Mouse (Mus musculus) liver, postnatal 0 days (tissue): ENCODE measurements at regions not wholly inside any gene's neighbourhood (a gene's known extent, or its start where the extent isn't known, plus 50 kb on each side); places are given as distances from the start of the nearest gene placed in this dataset.

Source experiments
- ATAC-seq: fragments of 200-750 bp; cut with Nextera tagmentation; 2 replicates; pipeline ENCODE4 v1.8.0; 2017; ENCODE audit warnings: mild to moderate bottlenecking, moderate library complexity
- DNase-seq: peaks from one replicate; pipeline ENCODE4 v3.0.0-alpha.2; 2016
- H3K27ac ChIP-seq: fragments of 300-500 bp; sonication (generic); 2 replicates; pipeline ENCODE4 v1.5.1; 2014; ENCODE audit warnings: antibody characterized with exemption, moderate library complexity, mild to moderate bottlenecking, low read depth
- H3K27me3 ChIP-seq: fragments of 300-500 bp; sonication (generic); 2 replicates; pipeline ENCODE4 v1.6.1; 2014; ENCODE audit warnings: low read length, control low read depth, mixed read lengths; ENCODE audit not compliant: insufficient read depth
- H3K36me3 ChIP-seq: fragments of 300-500 bp; sonication (generic); replicated peaks from 2 replicates; pipeline ENCODE4 v1.6.1; 2014; ENCODE audit warnings: mild to moderate bottlenecking, control low read depth, low read length, moderate library complexity, mixed read lengths; ENCODE audit not compliant: insufficient read depth
- H3K4me1 ChIP-seq: fragments of 300-500 bp; sonication (generic); 2 replicates; pipeline ENCODE4 v1.6.1; 2014; ENCODE audit warnings: antibody characterized with exemption, mild to moderate bottlenecking, control low read depth; ENCODE audit not compliant: insufficient read depth
- H3K4me2 ChIP-seq: fragments of 300-500 bp; sonication (generic); 2 replicates; pipeline ENCODE4 v1.6.1; 2014; ENCODE audit warnings: low read depth, mild to moderate bottlenecking, low read length, moderate library complexity, mixed read lengths
- H3K4me3 ChIP-seq: fragments of 300-500 bp; sonication (generic); 2 replicates; pipeline ENCODE4 v1.5.1; 2014; ENCODE audit warnings: low read depth, low read length
- H3K9ac ChIP-seq: fragments of 300-500 bp; sonication (generic); replicated peaks from 2 replicates; pipeline ENCODE4 v1.6.1; 2014; ENCODE audit warnings: mild to moderate bottlenecking, moderate library complexity
- H3K9me3 ChIP-seq: fragments of 300-500 bp; sonication (generic); 2 replicates; pipeline ENCODE4 v1.6.1; 2016; ENCODE audit warnings: mild to moderate bottlenecking, control low read depth, low read length, mixed read lengths
- CTCF ChIP-seq: sonication (generic); IDR thresholded peaks from 2 replicates; pipeline ENCODE4 v1.5.1; 2016; ENCODE audit warnings: antibody characterized with exemption, low read depth
- EP300 ChIP-seq: IDR thresholded peaks from 2 replicates; pipeline ENCODE4 v1.6.1; 2016; ENCODE audit warnings: antibody characterized with exemption, low read depth, mild to moderate bottlenecking
- WGBS: fragments of 180-500 bp; shearing (Covaris S2); extraction: QIAGEN DNeasy Blood & Tissue Kit; methylation state at CpG from one replicate; pipeline ENCODE4 v1.1.7; 2014; ENCODE audit not compliant: insufficient replicate concordance; 5-methylcytosine and 5-hydroxymethylcytosine counted together

- TF ChIP-seq EP300 (no peak), CTCF (no peak)
- Histone ChIP-seq H3K9me3 (no peaks in the 10 kb centered on the region), H3K4me3 (peak overlapping the region; percentile 23; the same call in 1 of the 2 replicates), H3K4me1 (peaks cover 55% of the 10 kb centered on the region), H3K4me2 (peak overlapping the region; percentile 64), H3K27ac (peak overlapping the region; percentile 95), H3K27me3 (no peaks in the 10 kb centered on the region), H3K9ac (peak overlapping the region; percentile 72), H3K36me3 (no peaks in the 10 kb centered on the region)
- ATAC-seq: 0 out of 2 replicates have a peak, but pooled peaks have one; percentile 8
- no peak for DNase-seq
- WGBS: 23% methylated on average over 11 of the region's 12 CpGs
These were observed 67.0 kb upstream of the Irf2bp2 start for GRCm38 (mm10) chr8:126660658-126661316.

- peaks cover 48% of the 10 kb centered on the region for H3K4me1 ChIP-seq
- peak; percentile 77 for ATAC-seq
- 54% methylated on average over 12 of the region's 12 CpGs for WGBS
These were observed 66.2 kb upstream of the Irf2bp2 start for GRCm38 (mm10) chr8:126659691-126660657.

GRCm38 (mm10) chr8:126657546-126657945 lies 63.8 kb upstream of the Irf2bp2 start:
- H3K27ac ChIP-seq: no peak overlapping the region

More at GRCm38 (mm10) chr8:126659691-126660657, 66.2 kb upstream of the Irf2bp2 start:
- peak overlapping the region; percentile 64 for H3K4me2 ChIP-seq
- no peaks in the 10 kb centered on the region for H3K9me3 ChIP-seq
- no peaks in the 10 kb centered on the region for H3K27me3 ChIP-seq
- TF ChIP-seq EP300: peak; percentile 75
- no peak for TF ChIP-seq CTCF
- peak overlapping the region; percentile 23; the same call in 1 of the 2 replicates for H3K4me3 ChIP-seq
- H3K9ac ChIP-seq: peak overlapping the region; percentile 72
- H3K27ac ChIP-seq: peak overlapping the region; percentile 95
- no peaks in the 10 kb centered on the region for H3K36me3 ChIP-seq
- peak; percentile 42 for DNase-seq

GRCm38 (mm10) chr8:126656554-126657260 lies 62.9 kb upstream of the Irf2bp2 start:
- WGBS: 62% methylated on average over 10 of the region's 10 CpGs
- Histone ChIP-seq H3K9ac (no peak overlapping the region), H3K4me1 (peaks cover 17% of the 10 kb centered on the region), H3K27ac (peak overlapping the region; percentile 25), H3K4me3 (no peak overlapping the region), H3K36me3 (no peaks in the 10 kb centered on the region), H3K9me3 (no peaks in the 10 kb centered on the region), H3K4me2 (no peak overlapping the region), H3K27me3 (no peaks in the 10 kb centered on the region)
- no peak for TF ChIP-seq EP300
- no peak for TF ChIP-seq CTCF
- ATAC-seq: 0 out of 2 replicates have a peak, but pooled peaks have one; percentile 1
- no peak for DNase-seq

More at GRCm38 (mm10) chr8:126657546-126657945, 63.8 kb upstream of the Irf2bp2 start:
- WGBS: 88% methylated on average over 6 of the region's 6 CpGs
- ATAC-seq (no peak), DNase-seq (no peak)
- no peaks in the 10 kb centered on the region for H3K9me3 ChIP-seq
- H3K9ac ChIP-seq: no peak overlapping the region
- H3K4me1 ChIP-seq: peaks cover 26% of the 10 kb centered on the region
- H3K36me3 ChIP-seq: no peaks in the 10 kb centered on the region
- H3K27me3 ChIP-seq: no peaks in the 10 kb centered on the region
- TF ChIP-seq CTCF: no peak
- TF ChIP-seq EP300: no peak
- no peak overlapping the region for H3K4me2 ChIP-seq
- H3K4me3 ChIP-seq: no peak overlapping the region

GRCm38 (mm10) chr8:126655565-126655964 lies 61.8 kb upstream of the Irf2bp2 start:
- H3K9me3 ChIP-seq: no peaks in the 10 kb centered on the region
- H3K9ac ChIP-seq: no peak overlapping the region
- no peak overlapping the region for H3K4me2 ChIP-seq
- no peak overlapping the region for H3K27ac ChIP-seq
- no peak for TF ChIP-seq EP300
- TF ChIP-seq CTCF: no peak
- WGBS: 58% methylated on average over 2 of the region's 2 CpGs
- H3K4me3 ChIP-seq: no peak overlapping the region
- no peaks in the 10 kb centered on the region for H3K27me3 ChIP-seq
- no peaks in the 10 kb centered on the region for H3K36me3 ChIP-seq
- DNase-seq: no peak
- ATAC-seq: no peak
- H3K4me1 ChIP-seq: peaks cover 10% of the 10 kb centered on the region
